Mouse (Mus musculus): ENCODE measurements around the gene Zmiz1. TPM values are rescaled to one million over a fixed set of nuclear protein-coding genes. Genes with fewer than 3 reads are reported as not detected.

The Zmiz1 gene
- polyA plus RNA-seq, 1 experiment from 2014 or later, result 26.3 TPM

DNA sequence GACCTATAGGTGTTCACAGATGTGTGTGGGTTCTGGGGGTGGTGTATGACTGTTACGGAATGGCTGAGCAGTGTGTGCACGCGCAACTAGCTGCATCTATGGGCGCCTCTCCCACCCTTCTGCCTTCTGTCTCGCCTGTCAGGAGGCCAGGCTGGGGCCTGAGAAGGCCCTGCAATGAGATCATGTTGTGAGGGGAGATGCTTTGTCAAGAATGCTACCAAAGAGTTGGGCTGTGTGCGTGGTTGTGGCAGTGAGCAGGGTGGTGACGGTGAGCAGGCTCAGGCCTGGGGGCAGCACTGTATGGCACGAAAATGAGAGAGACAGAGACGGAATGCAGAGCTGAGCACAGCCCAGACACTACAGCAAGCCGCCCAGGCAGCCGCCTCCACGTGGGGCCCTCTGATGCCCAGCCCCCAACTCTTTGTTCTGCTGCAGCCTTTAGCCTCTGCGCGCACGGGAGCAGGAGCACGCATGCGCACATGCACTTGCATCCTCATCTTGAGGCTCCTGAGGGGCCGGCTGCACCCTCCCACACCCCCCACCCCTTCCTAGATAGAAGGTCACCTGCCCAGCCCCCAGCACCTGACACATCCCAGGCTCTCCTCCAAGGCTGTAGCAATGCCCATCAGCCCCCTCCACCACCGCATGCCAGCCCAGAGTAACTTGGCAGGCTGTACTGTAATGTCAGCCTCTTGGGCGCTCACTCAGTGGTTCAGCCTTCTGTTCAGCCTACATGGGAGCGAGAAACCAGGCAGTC, 126.7 kb downstream of the Zmiz1 start:
- H3K27ac ChIP-seq (ENCODE audit: low read length), result peak overlapping the region; percentile 84
- H3K27me3 ChIP-seq (ENCODE audit: control insufficient read depth, insufficient read depth, low read length), result no peaks in the 10 kb centered on the region
- WGBS, result 29% methylated on average over 21 of the region's 21 CpGs
- H3K36me3 ChIP-seq (ENCODE audit: control insufficient read depth, insufficient read depth, low read length), result 0 out of 2 replicates have a peak, but pooled peaks cover 5% of the 10 kb centered on the region
- H3K4me3 ChIP-seq (replicated peaks; ENCODE audit: low read length), result no peak overlapping the region
- peak overlapping the region; percentile 61 for H3K9ac ChIP-seq (ENCODE audit: low read length)
- no peak overlapping the region for H3K4me2 ChIP-seq (ENCODE audit: low read depth, low read length)
- no peaks in the 10 kb centered on the region for H3K9me3 ChIP-seq (replicated peaks; ENCODE audit: control insufficient read depth, low read length)
- peaks cover 58% of the 10 kb centered on the region for H3K4me1 ChIP-seq (ENCODE audit: control insufficient read depth, insufficient read depth, low read length)
- ATAC-seq (ENCODE audit: insufficient read depth, low FRiP score), result peak; percentile 58

DNA sequence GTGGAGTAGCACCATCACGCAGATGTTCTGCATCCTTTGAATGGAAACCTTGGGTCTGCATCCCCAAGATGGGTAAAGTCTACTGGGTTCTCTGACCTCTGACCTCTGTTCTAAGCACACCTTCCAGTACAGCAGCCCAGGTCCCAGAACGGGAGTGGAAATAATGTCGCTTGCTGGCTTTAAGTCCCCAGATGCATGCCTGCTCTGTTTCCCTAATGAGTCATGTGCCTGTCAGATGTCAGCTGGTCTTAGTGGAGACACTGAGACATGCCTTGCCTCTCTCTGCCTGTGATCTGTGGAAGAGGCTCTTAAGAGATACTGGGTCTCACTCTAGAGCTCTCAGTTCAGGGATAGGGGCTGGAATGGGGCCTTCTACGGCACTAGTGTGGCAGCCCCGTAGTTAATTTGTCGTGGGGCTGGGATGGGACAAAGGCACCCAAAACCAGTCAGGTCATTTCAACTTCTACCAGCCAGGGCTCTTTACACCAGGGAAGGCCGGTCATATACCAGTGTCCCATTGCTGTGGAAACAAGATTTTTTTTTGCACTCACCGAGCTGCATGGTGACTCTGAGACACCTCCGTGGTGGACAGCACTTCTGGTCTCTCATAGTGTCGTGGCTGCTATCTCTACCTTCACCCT, 128.0 kb downstream of the Zmiz1 start:
- H3K9ac ChIP-seq (ENCODE audit: low read length), result peak overlapping the region; percentile 58
- H3K4me3 ChIP-seq (replicated peaks; ENCODE audit: low read length), result no peak overlapping the region
- H3K4me1 ChIP-seq (ENCODE audit: control insufficient read depth, insufficient read depth, low read length), result peaks cover 58% of the 10 kb centered on the region
- peak overlapping the region; percentile 84 for H3K27ac ChIP-seq (ENCODE audit: low read length)
- no peaks in the 10 kb centered on the region for H3K27me3 ChIP-seq (ENCODE audit: control insufficient read depth, insufficient read depth, low read length)
- H3K36me3 ChIP-seq (ENCODE audit: control insufficient read depth, insufficient read depth, low read length), result 0 out of 2 replicates have a peak, but pooled peaks cover 5% of the 10 kb centered on the region
- 38% methylated on average over 10 of the region's 10 CpGs for WGBS
- H3K4me2 ChIP-seq (ENCODE audit: low read depth, low read length), result 0 out of 2 replicates have a peak overlapping the region, but pooled peaks have one; percentile 6
- ATAC-seq (ENCODE audit: insufficient read depth, low FRiP score), result no peak
- H3K9me3 ChIP-seq (replicated peaks; ENCODE audit: control insufficient read depth, low read length), result no peaks in the 10 kb centered on the region

DNA sequence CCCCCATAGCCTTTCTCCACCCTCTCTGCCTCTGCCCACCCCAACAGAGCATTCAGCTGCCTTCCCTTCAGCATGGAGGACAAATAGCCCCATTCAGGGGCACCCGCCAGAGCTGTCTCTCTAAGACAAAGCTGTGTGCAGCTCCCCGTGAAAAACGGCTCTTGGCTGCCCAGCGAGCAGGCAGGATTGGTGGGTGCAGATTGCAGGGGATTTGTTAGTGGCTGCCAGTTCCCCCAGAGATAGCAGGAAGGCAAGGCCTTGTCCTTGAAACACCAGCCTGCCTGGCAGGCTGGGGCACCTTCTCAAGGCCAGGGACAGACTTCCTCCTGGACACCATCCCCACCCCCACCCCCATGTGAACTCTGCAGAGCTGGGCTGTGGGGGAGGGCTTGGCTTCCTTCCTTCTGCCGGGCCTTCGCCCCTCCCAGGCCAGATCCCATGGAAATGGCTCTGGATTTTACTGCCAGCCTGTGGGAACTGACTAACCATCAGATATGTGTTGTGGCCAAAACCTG, 128.6 kb downstream of the Zmiz1 start:
- Histone ChIP-seq H3K27ac (ENCODE audit: low read length) (peak overlapping the region; percentile 84), H3K9ac (ENCODE audit: low read length) (peak overlapping the region; percentile 58), H3K9me3 (replicated peaks; ENCODE audit: control insufficient read depth, low read length) (no peaks in the 10 kb centered on the region), H3K27me3 (ENCODE audit: control insufficient read depth, insufficient read depth, low read length) (no peaks in the 10 kb centered on the region), H3K4me1 (ENCODE audit: control insufficient read depth, insufficient read depth, low read length) (peaks cover 58% of the 10 kb centered on the region), H3K36me3 (ENCODE audit: control insufficient read depth, insufficient read depth, low read length) (0 out of 2 replicates have a peak, but pooled peaks cover 5% of the 10 kb centered on the region), H3K4me3 (replicated peaks; ENCODE audit: low read length) (no peak overlapping the region), H3K4me2 (ENCODE audit: low read depth, low read length) (0 out of 2 replicates have a peak overlapping the region, but pooled peaks have one; percentile 6)
- 12% methylated on average over 6 of the region's 6 CpGs for WGBS
- ATAC-seq (ENCODE audit: insufficient read depth, low FRiP score), result peak; percentile 63

DNA sequence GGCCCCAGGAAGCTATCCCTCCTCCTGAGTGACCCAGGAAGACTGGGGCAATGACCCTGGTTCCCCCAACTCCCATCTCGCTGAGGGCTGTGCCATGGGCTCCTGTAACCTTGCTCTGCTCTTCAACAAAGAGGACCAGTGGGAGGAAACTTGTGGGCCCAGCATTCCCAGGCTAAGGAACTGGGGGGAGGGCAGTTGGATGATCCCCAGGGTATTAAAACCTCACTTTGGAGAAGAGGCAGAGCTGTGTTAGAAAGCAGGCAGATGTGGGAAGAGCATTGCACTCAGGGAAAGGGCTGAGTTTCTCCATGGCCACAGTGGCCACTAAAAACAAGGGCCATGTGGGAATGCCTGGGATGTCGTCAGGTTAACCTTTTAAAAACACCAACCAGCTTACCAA, 129.2 kb downstream of the Zmiz1 start:
- ATAC-seq (ENCODE audit: insufficient read depth, low FRiP score), result no peak
- H3K9ac ChIP-seq (ENCODE audit: low read length), result peak overlapping the region; percentile 58
- H3K4me1 ChIP-seq (ENCODE audit: control insufficient read depth, insufficient read depth, low read length), result peaks cover 58% of the 10 kb centered on the region
- H3K27me3 ChIP-seq (ENCODE audit: control insufficient read depth, insufficient read depth, low read length), result no peaks in the 10 kb centered on the region
- H3K9me3 ChIP-seq (replicated peaks; ENCODE audit: control insufficient read depth, low read length), result no peaks in the 10 kb centered on the region
- H3K4me2 ChIP-seq (ENCODE audit: low read depth, low read length), result no peak overlapping the region
- WGBS, result 52% methylated on average over 2 of the region's 2 CpGs
- no peak overlapping the region for H3K4me3 ChIP-seq (replicated peaks; ENCODE audit: low read length)
- H3K36me3 ChIP-seq (ENCODE audit: control insufficient read depth, insufficient read depth, low read length), result 0 out of 2 replicates have a peak, but pooled peaks cover 5% of the 10 kb centered on the region
- peak overlapping the region; percentile 84 for H3K27ac ChIP-seq (ENCODE audit: low read length)

GRCm38 (mm10) chr14:25588946-25589937, 130.3 kb downstream of the Zmiz1 start:
- no peak overlapping the region for H3K4me3 ChIP-seq (replicated peaks; ENCODE audit: low read length)
- H3K9ac ChIP-seq (ENCODE audit: low read length), result no peak overlapping the region
- H3K27me3 ChIP-seq (ENCODE audit: control insufficient read depth, insufficient read depth, low read length), result no peaks in the 10 kb centered on the region
- no peak overlapping the region for H3K4me2 ChIP-seq (ENCODE audit: low read depth, low read length)
- H3K4me1 ChIP-seq (ENCODE audit: control insufficient read depth, insufficient read depth, low read length), result peaks cover 66% of the 10 kb centered on the region
- ATAC-seq (ENCODE audit: insufficient read depth, low FRiP score), result no peak
- peak overlapping the region; percentile 84; the same call in 1 of the 2 replicates for H3K27ac ChIP-seq (ENCODE audit: low read length)
- 57% methylated on average over 16 of the region's 16 CpGs for WGBS
- H3K36me3 ChIP-seq (ENCODE audit: control insufficient read depth, insufficient read depth, low read length), result 0 out of 2 replicates have a peak, but pooled peaks cover 2% of the 10 kb centered on the region
- no peaks in the 10 kb centered on the region for H3K9me3 ChIP-seq (replicated peaks; ENCODE audit: control insufficient read depth, low read length)

DNA sequence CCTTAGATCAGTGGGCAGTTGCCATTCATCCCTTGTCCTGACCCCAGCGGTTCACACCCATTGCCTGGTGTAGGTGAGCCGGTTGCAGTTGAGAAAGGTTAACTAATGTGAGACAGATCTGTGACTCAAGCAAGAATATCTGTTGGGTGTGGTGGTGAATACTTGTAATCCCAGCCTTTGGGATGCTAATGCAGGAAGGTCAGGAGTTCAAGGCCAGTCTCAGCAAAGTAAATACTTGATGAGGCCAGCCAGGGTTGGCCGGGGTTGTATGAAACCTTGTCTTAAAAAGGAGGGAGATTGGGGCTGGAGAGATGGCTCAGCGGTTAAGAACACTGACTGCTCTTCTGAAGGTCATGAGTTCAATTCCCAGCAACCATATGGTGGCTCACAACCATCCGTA, 132.0 kb downstream of the Zmiz1 start:
- Histone ChIP-seq H3K36me3 (ENCODE audit: control insufficient read depth, insufficient read depth, low read length) (no peaks in the 10 kb centered on the region), H3K4me3 (replicated peaks; ENCODE audit: low read length) (no peak overlapping the region), H3K4me1 (ENCODE audit: control insufficient read depth, insufficient read depth, low read length) (peaks cover 57% of the 10 kb centered on the region), H3K9me3 (replicated peaks; ENCODE audit: control insufficient read depth, low read length) (no peaks in the 10 kb centered on the region), H3K4me2 (ENCODE audit: low read depth, low read length) (no peak overlapping the region), H3K27me3 (ENCODE audit: control insufficient read depth, insufficient read depth, low read length) (no peaks in the 10 kb centered on the region), H3K9ac (ENCODE audit: low read length) (no peak overlapping the region), H3K27ac (ENCODE audit: low read length) (no peak overlapping the region)
- no peak for ATAC-seq (ENCODE audit: insufficient read depth, low FRiP score)
- 49% methylated on average over 4 of the region's 5 CpGs for WGBS

DNA sequence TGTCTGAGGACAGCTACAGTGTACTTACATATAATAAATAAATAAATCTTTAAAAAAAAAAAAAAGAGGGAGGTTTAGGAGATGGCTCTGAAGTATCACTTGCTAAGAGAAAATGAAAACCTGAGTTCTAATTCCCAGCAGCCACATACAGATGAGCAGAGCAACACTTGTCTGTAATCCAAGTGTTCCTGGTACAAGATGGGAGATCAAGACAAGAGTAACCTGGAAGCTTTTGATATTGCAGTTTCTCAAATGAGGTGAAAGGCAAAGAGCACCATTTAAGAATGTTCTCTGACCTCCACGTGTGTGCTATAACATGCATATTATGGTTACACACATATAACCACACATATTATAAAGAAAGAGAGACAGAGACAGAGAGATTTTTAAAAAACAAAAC, 132.4 kb downstream of the Zmiz1 start:
- Histone ChIP-seq H3K4me1 (ENCODE audit: control insufficient read depth, insufficient read depth, low read length) (peaks cover 53% of the 10 kb centered on the region), H3K27me3 (ENCODE audit: control insufficient read depth, insufficient read depth, low read length) (no peaks in the 10 kb centered on the region)
- 100% methylated on average over 1 of the region's 1 CpGs for WGBS

DNA sequence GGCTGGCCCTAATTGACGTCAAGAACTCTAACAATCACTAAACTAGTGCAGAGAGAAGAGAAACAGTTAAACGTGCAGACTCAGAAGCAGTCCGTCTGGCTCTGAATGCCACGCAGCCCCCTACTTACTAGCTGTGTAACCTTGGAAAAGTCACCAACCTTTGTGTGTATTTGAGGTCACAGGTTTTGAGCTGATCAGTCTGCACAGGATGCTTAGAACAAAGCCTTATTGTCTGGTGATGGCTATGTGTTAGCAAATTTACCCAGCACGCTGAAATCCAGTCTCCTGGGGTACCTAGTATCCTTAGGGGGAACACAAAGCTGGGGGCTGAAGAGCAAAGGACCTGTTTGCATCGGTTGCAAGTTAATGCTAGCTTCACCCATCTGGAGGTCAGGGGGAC, 133.5 kb downstream of the Zmiz1 start:
- Histone ChIP-seq H3K9me3 (replicated peaks; ENCODE audit: control insufficient read depth, low read length) (no peaks in the 10 kb centered on the region), H3K36me3 (ENCODE audit: control insufficient read depth, insufficient read depth, low read length) (no peaks in the 10 kb centered on the region)

More for the DNA sequence above, 132.4 kb downstream of the Zmiz1 start:
- H3K27ac ChIP-seq (ENCODE audit: low read length), result no peak overlapping the region
- no peak overlapping the region for H3K4me3 ChIP-seq (replicated peaks; ENCODE audit: low read length)
- H3K9ac ChIP-seq (ENCODE audit: low read length), result no peak overlapping the region
- no peak for ATAC-seq (ENCODE audit: insufficient read depth, low FRiP score)
- H3K4me2 ChIP-seq (ENCODE audit: low read depth, low read length), result no peak overlapping the region
- no peaks in the 10 kb centered on the region for H3K36me3 ChIP-seq (ENCODE audit: control insufficient read depth, insufficient read depth, low read length)
- H3K9me3 ChIP-seq (replicated peaks; ENCODE audit: control insufficient read depth, low read length), result no peaks in the 10 kb centered on the region

More for the DNA sequence above, 133.5 kb downstream of the Zmiz1 start:
- 55% methylated on average over 6 of the region's 6 CpGs for WGBS
- Histone ChIP-seq H3K27ac (ENCODE audit: low read length) (no peak overlapping the region), H3K4me2 (ENCODE audit: low read depth, low read length) (no peak overlapping the region), H3K27me3 (ENCODE audit: control insufficient read depth, insufficient read depth, low read length) (no peaks in the 10 kb centered on the region), H3K4me1 (ENCODE audit: control insufficient read depth, insufficient read depth, low read length) (peaks cover 42% of the 10 kb centered on the region), H3K9ac (ENCODE audit: low read length) (no peak overlapping the region), H3K4me3 (replicated peaks; ENCODE audit: low read length) (no peak overlapping the region)
- ATAC-seq (ENCODE audit: insufficient read depth, low FRiP score), result no peak

Measured in stomach, embryonic 16.5 days (tissue).